Mouse (Mus musculus): ENCODE measurements around the gene Polr1d.

Gene Polr1d

DNA sequence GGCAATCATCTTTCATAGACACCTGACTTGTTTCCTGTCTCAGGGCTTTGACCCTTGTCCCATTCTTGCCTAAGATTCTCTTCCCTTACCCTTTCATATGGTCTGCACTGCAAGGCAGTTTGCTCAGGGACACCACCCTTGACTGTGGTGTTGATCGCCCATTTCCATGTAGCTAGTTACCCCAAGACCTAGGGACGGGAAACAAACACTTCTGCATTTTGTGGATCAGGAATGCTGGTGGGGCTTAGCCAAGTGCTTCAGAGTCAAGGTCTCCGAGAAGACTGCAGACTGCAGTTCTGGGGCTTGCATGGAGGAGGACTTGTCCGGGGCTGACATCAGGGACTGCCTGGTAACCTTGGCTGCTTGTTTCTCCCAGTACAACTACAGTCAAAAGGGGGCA lies 10.0 kb downstream of the Polr1d start:
- peak; percentile 41 for DNase-seq (ENCODE audit: low read depth, low spot score)

- no peak for DNase-seq (ENCODE audit: low read depth, low spot score)
Observed at GRCm38 (mm10) chr5:147089836-147090235, 13.0 kb downstream of the Polr1d start.

GRCm38 (mm10) chr5:147090256-147090963 lies 13.6 kb downstream of the Polr1d start:
- DNase-seq (ENCODE audit: low read depth, low spot score): no peak

DNA sequence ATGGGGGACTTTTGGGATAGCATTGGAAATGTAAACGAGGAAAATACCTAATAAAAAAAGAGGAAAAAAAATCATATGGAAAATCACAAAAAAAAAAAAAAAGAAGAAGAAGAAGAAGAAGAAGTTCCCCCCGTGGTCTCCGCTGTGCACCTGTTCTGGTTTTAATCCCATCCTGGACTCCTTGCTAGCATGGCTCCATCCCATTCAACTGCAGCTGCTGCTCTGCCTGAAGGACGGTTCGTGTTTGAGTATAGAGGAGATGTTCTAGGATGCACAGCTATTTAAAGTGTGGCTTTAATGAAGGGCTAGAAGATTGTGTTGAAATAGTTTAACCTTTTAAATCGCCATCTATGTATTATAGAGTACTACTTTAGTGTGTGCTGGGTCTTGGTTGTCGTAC lies 15.6 kb downstream of the Polr1d start:
- DNase-seq (ENCODE audit: low read depth, low spot score): no peak

GRCm38 (mm10) chr5:147094296-147094695 lies 17.4 kb downstream of the Polr1d start:
- DNase-seq (ENCODE audit: low read depth, low spot score): no peak

GRCm38 (mm10) chr5:147096586-147096985 lies 19.7 kb downstream of the Polr1d start:
- DNase-seq (ENCODE audit: low read depth, low spot score): no peak

- no peak for DNase-seq (ENCODE audit: low read depth, low spot score)
Observed at GRCm38 (mm10) chr5:147098667-147099066, 21.8 kb downstream of the Polr1d start.

- no peak for DNase-seq (ENCODE audit: low read depth, low spot score)
Observed at GRCm38 (mm10) chr5:147100180-147100579, 23.3 kb downstream of the Polr1d start.

GRCm38 (mm10) chr5:147102295-147102694 lies 25.4 kb downstream of the Polr1d start:
- DNase-seq (ENCODE audit: low read depth, low spot score): no peak

GRCm38 (mm10) chr5:147107276-147107675 lies 30.4 kb downstream of the Polr1d start:
- no peak for DNase-seq (ENCODE audit: low read depth, low spot score)

GRCm38 (mm10) chr5:147108861-147109591 lies 32.2 kb downstream of the Polr1d start:
- DNase-seq (ENCODE audit: low read depth, low spot score): no peak

- DNase-seq (ENCODE audit: low read depth, low spot score): peak; percentile 43
Observed at GRCm38 (mm10) chr5:147114738-147115137, 37.9 kb downstream of the Polr1d start.

DNA sequence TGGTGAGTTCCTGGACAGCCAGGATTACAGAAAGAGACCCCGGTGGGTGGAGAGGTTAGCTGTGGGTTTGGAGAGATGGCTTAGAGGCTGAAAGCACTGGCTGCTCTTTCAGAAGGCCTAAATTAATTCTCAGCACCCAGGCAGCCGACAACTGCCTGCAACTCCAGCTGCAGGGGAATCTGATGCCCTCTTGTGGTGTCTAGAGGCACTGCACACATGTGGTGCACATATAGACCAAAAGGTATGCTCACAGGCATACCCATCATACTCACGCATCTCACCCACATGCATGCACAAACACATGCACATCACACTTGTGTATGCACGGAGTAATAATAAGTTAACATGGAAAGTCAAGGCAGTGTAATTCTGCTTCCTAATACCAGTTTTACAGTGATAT lies 38.8 kb downstream of the Polr1d start:
- DNase-seq (ENCODE audit: low read depth, low spot score): peak; percentile 52

DNA sequence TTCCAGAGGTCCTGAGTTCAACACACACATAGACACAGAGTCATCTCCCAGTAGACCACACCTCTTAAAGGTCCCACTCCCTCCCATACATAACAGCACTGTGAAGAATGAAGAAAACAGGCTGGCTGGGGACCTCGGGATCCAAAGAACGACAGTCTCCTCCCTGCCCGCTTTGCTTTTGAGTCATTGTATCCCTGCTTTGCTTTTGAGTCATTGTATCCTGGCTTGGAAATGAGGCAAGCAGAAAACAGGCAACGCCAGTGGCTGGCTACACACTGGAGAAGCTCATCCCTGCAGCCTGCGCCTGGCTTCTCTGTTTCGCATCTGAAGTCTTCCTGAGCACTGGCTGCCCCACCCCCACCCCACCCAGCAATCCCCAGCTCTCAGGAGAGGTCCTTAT lies 40.2 kb downstream of the Polr1d start:
- no peak for DNase-seq (ENCODE audit: low read depth, low spot score)

DNA sequence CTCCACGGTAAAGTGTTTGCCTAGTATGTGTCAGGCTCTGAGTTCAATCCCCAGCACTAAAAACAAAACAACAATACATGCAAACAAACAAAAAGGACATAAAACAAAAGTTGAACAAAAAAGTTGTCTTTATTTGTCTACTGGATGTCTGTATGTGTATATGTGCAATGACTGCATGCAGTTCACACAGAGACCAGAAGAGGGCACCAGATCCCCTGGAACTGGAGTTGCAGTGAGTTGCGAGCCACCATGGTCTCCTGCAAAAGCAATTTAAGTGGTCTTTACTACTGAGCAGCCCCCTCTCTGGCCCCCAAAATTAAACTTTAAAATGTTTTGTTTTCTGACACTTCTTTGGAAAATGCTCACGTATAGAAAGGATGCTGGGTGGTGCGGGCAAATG lies 44.3 kb downstream of the Polr1d start:
- peak; percentile 69 for DNase-seq (ENCODE audit: low read depth, low spot score)

GRCm38 (mm10) chr5:147124794-147125193 lies 47.9 kb downstream of the Polr1d start:
- DNase-seq (ENCODE audit: low read depth, low spot score): no peak

DNA sequence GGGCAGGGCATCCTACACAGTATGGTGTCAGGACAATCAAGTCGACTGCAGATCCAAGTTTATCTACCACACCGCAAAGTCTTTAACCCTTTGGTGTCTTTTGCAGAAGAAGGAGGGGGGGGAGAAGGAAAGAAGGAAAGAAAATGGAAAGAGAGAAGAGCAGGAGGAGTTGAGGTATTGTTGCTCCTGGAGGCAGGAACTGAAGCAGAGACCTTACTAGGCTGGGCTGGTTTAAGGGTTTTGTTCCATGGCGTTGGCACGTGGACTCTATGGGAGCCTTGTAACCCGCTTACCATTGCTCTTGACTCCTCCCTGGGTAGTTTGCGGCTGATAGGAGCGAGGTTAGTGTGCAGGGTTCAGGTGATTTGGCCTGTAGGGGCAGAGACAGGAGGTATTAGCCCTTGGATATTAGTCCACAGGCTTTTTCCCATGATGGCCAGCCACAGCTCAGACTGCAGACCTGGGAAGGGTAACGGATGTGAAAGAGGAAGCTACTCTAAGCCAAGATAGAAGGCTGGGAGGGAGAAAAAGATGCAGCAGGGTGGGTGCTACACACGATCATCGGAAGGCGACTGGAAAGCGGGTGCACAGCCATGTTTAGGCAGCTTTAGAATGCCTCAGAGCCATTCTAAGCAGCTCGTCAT lies 48.8 kb downstream of the Polr1d start:
- no peak for DNase-seq (ENCODE audit: low read depth, low spot score)

GRCm38 (mm10) chr5:147127860-147128259 lies 51.0 kb downstream of the Polr1d start:
- DNase-seq (ENCODE audit: low read depth, low spot score): no peak

DNA sequence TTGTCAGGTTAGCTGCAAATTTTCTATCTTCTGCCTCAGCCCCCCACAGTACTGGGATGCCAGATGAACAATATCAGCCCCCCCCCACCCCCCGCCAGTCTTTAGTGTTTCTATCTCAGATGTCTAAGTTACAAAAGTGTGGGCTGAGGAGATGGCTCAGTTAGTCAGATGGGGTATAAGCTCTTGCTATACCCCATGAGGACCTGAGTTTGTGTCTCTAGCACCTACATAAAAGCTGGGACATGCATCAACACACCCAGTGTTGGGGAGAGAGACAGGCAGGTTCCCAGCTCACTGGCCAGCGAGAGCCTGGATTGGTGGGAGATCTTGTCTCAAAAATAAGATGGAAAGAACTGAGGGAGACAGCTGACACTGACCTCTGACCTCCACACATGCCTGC lies 52.6 kb downstream of the Polr1d start:
- DNase-seq (ENCODE audit: low read depth, low spot score): no peak

- DNase-seq (ENCODE audit: low read depth, low spot score): no peak
Observed at GRCm38 (mm10) chr5:147131912-147132311, 55.1 kb downstream of the Polr1d start.

DNA sequence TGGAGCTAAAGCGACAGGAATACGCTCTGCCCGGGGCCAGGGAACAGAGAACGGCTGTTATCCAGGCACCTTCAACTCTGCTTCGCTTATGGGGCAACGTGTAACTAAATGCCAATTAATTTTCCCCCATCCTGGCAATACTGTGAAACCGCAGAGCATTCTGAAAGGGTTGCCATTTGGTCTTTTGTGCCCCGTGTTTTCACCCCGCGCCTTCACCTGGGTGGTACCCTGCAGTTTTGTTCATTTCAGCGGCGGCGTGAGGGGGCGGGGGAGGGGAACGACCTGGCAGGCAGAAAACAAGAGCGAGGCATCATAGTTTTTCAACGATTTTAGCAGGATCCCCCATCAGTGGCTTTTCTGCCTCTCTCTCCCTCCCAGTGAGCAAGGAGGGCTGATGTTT lies 56.8 kb downstream of the Polr1d start:
- no peak for DNase-seq (ENCODE audit: low read depth, low spot score)

DNA sequence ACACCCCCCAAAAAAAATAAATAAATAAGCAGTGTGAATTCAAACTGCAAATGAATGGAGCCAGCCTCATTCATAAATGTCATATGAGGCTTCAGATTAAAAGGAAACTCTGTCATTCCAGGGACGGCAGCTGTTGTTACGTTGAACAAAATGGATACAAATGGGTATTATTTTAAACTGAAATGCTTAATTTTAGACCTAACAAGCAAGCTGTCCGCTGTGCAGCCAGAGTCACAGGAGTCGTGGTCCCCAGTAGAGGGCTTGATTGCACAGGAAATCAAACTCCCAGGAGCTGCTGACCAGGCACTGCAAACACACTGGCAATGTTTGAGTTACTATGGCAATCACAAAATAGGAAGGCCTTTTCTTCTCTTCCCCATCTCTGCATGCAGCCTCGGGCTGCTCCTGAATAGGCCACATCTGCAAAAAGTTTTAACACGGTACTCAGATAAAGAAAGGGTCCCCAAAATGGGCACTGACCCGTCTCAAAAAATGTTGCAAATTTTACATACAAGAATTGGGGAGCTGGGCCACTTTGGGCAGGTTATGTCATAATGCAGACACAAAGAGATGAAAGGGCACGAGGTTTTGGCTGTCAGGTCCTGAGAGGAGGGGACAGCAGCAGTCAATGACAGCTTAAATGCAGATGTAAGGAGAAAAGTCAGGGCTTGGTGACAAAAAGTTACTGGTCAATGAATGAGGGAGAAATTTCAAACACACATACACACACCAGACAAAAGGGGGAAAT lies 57.7 kb downstream of the Polr1d start:
- no peak for DNase-seq (ENCODE audit: low read depth, low spot score)
